17 mouse cellular contexts compared by ENCODE assay signal in genomic region chr13:79025645-79026044, GRCm38 (mm10).
"Had no signal": no experiment of that assay in that cellular context is flagged by ENCODE, and none has a peak within 500 bp of the region (broad histone marks: within the 10 kb centered on the region; RNA-seq: fewer than 3 reads in every experiment).

No protein-coding gene starts in this region.

- H3K4me1 ChIP-seq: liver, embryonic 13.5 days; midbrain, embryonic 15.5 days had no signal

- DNase-seq: kidney, adult 8-10 months; kidney, postnatal 10 days; kidney, postnatal 36 days; layer of hippocampus, postnatal 36 days; liver, embryonic 13.5 days; lung, adult 2 months; lung, postnatal 14 days; lung, postnatal 4 days; right cerebral cortex, postnatal 14 days; right cerebral cortex, postnatal 4 days; thymus, adult 2 months; thymus, postnatal 14 days; thymus, postnatal 4 days had no signal

- H3K4me2 ChIP-seq: kidney, embryonic 15.5 days; liver, embryonic 13.5 days; midbrain, embryonic 15.5 days had no signal

- H3K4me3 ChIP-seq: kidney, embryonic 15.5 days; left cerebral cortex, adult 2 months; liver, embryonic 13.5 days; midbrain, embryonic 15.5 days had no signal

- H3K9me3 ChIP-seq: kidney, embryonic 15.5 days; liver, embryonic 13.5 days; midbrain, embryonic 15.5 days had no signal

- H3K27me3 ChIP-seq: kidney, embryonic 15.5 days; liver, embryonic 13.5 days; midbrain, embryonic 15.5 days had no signal

- H3K36me3 ChIP-seq: kidney, embryonic 15.5 days; liver, embryonic 13.5 days; midbrain, embryonic 15.5 days had no signal

- H3K27ac ChIP-seq: kidney, embryonic 15.5 days; left cerebral cortex, adult 2 months; liver, embryonic 13.5 days; midbrain, embryonic 15.5 days; stomach, postnatal 0 days had no signal

- ATAC-seq: midbrain, embryonic 15.5 days had no signal

- H3K9ac ChIP-seq: kidney, embryonic 15.5 days; liver, embryonic 13.5 days; midbrain, embryonic 15.5 days had no signal
